Mouse (Mus musculus): ENCODE results near the gene Snx27. TPM values are rescaled to one million over a fixed set of nuclear protein-coding genes. Genes with fewer than 3 reads are reported as not detected.

Snx27 gene
- total and polyA plus RNA-seq, 3 experiments = 36.9 to 123 (median 45.4) TPM

DNA sequence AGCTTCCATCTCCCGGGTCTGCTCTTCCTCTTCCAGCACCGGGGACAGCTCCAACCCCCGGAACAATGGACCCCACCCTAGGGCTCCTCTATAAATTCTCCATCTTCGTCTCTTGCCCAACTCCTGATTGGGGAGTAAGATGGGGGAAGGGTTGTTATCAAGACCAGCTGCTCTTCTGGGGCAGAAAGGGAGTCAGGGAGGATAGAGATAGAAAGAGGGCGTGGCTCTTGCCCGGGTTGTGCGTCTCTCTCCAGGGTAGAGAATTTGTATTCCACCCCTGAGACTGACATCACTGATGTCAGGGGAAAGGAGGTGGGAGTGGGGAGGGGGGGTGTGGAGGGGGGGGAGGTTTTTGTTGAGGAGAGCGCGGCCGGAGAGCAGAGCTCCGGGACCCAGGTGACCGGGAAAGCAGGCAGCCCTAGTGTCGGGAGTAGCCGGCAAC, 104.5 kb downstream of the Snx27 start, which contains the start of gene Celf3 (continued):
- TF ChIP-seq RCOR1 (IDR thresholded peaks at IDR 0.05; ENCODE audit: low read depth, low read length) (no peak), ZKSCAN1 (IDR thresholded peaks at IDR 0.05; ENCODE audit: low read depth, low read length) (no peak), UBTF (IDR thresholded peaks at IDR 0.05; ENCODE audit: borderline replicate concordance, insufficient read depth, low read depth, low read length) (no peak), MEF2A (IDR thresholded peaks at IDR 0.05; ENCODE audit: extremely low read depth, insufficient replicate concordance, low read depth, low read length, poor library complexity, severe bottlenecking) (no peak), GATA1 (IDR thresholded peaks at IDR 0.05; ENCODE audit: low read depth, low read length) (peak; percentile 76), NRF1 (IDR thresholded peaks at IDR 0.05; ENCODE audit: insufficient read depth, low read depth, low read length, poor library complexity, severe bottlenecking) (no peak), ZNF384 (IDR thresholded peaks at IDR 0.05; ENCODE audit: low read depth, low read length) (no peak), MYB (IDR thresholded peaks at IDR 0.05; ENCODE audit: low read depth, low read length) (no peak), CHD2 (IDR thresholded peaks at IDR 0.05; ENCODE audit: low read length) (peak; percentile 69), TCF12 (IDR thresholded peaks at IDR 0.05; ENCODE audit: low read depth, low read length) (peak; percentile 69), JUND (IDR thresholded peaks at IDR 0.05; ENCODE audit: low read depth, low read length) (no peak), ELF1 (IDR thresholded peaks at IDR 0.05; ENCODE audit: low read depth, low read length) (peak; percentile 85)

DNA sequence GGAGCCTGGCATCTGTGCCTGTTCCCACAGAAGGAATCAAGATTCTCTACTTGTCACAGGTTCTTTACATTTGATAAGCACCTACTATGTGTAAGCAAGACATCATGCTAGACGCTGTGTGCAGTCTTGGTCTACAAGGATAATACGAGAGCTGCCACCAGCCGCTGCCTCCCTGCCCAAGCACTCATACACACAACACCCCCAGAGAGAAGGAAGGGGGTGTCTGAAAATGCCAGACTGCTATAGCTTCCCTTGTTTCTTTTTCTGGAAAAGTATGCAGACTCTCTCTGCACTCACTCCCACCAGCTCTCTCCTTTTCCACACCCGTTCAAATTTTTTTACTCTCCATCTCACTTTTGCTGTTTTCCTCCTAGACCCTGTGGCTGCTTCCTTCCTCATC, 105.1 kb downstream of the Snx27 start:
- DNase-seq (ENCODE audit: low read depth, low spot score) = no peak
- Histone ChIP-seq H3K27ac (ENCODE audit: control insufficient read depth, low read depth, low read length) (no peak overlapping the region), H3K9ac (ENCODE audit: control insufficient read depth, low read depth, low read length, poor library complexity, severe bottlenecking) (no peak overlapping the region), H3K4me3 (ENCODE audit: control insufficient read depth in 1 of 2, insufficient read depth in 1 of 2, low read depth in 2 of 2, low read length in 2 of 2) (no peak overlapping the region), H3K36me3 (ENCODE audit: control insufficient read depth in 1 of 2, insufficient read depth in 2 of 2, low read length in 2 of 2) (peaks cover 0 to 23% of the 10 kb centered on the region in 2 experiments; a peak in 2 of 4 replicates), H3K9me3 (replicated peaks; ENCODE audit: insufficient read depth, low read length) (no peaks in the 10 kb centered on the region), H3K79me2 (ENCODE audit: control insufficient read depth, insufficient read depth, low read length, poor library complexity) (no peaks in the 10 kb centered on the region), H3K4me1 (ENCODE audit: control insufficient read depth in 1 of 2, insufficient read depth in 2 of 2, low read length in 2 of 2) (peaks cover 6 to 39% of the 10 kb centered on the region in 2 experiments; a peak in 3 of 4 replicates), H3K27me3 (ENCODE audit: control insufficient read depth in 1 of 2, insufficient read depth in 2 of 2, low read length in 2 of 2) (no peaks in the 10 kb centered on the region)
- TF ChIP-seq NELFE (IDR thresholded peaks at IDR 0.05; ENCODE audit: low read depth, low read length) = no peak
- no peak for TF ChIP-seq MYC (IDR thresholded peaks at IDR 0.05; ENCODE audit: low read depth, low read length)
- TF ChIP-seq TAL1 (IDR thresholded peaks at IDR 0.05; ENCODE audit: low read length) = no peak
- TF ChIP-seq RCOR1 (IDR thresholded peaks at IDR 0.05; ENCODE audit: low read depth, low read length) = no peak
- no peak for TF ChIP-seq E2F4 (IDR thresholded peaks at IDR 0.05; ENCODE audit: borderline replicate concordance, low read depth, low read length)
- TF ChIP-seq RAD21 (IDR thresholded peaks at IDR 0.05; ENCODE audit: low read depth, low read length) = no peak
- no peak for TF ChIP-seq CHD2 (IDR thresholded peaks at IDR 0.05; ENCODE audit: low read length)
- no peak for TF ChIP-seq ETS1 (IDR thresholded peaks at IDR 0.05; ENCODE audit: low read depth, low read length)
- no peak for TF ChIP-seq ZNF384 (IDR thresholded peaks at IDR 0.05; ENCODE audit: low read depth, low read length)
- TF ChIP-seq SMC3 (IDR thresholded peaks at IDR 0.05; ENCODE audit: low read depth, low read length) = no peak
- no peak for TF ChIP-seq ZKSCAN1 (IDR thresholded peaks at IDR 0.05; ENCODE audit: low read depth, low read length)
- no peak for TF ChIP-seq CHD1 (IDR thresholded peaks at IDR 0.05; ENCODE audit: low read depth, low read length)
- TF ChIP-seq USF1 (IDR thresholded peaks at IDR 0.05; ENCODE audit: low read depth, low read length) = no peak
- no peak for TF ChIP-seq MYB (IDR thresholded peaks at IDR 0.05; ENCODE audit: low read depth, low read length)
- TF ChIP-seq MAFK (IDR thresholded peaks at IDR 0.05; ENCODE audit: borderline replicate concordance, low read depth, low read length) = no peak
- no peak for TF ChIP-seq SIN3A (IDR thresholded peaks at IDR 0.05; ENCODE audit: low read length)
- TF ChIP-seq BHLHE40 (IDR thresholded peaks at IDR 0.05; ENCODE audit: borderline replicate concordance, low read depth, low read length) = no peak
- TF ChIP-seq UBTF (IDR thresholded peaks at IDR 0.05; ENCODE audit: borderline replicate concordance, insufficient read depth, low read depth, low read length) = no peak
- TF ChIP-seq MEF2A (IDR thresholded peaks at IDR 0.05; ENCODE audit: extremely low read depth, insufficient replicate concordance, low read depth, low read length, poor library complexity, severe bottlenecking) = no peak
- no peak for TF ChIP-seq ZMIZ1 (IDR thresholded peaks at IDR 0.05; ENCODE audit: low read depth, low read length)

Measured in MEL (cell line).